Mouse (Mus musculus) heart, adult 18-20 months (tissue): ENCODE measurements at regions not wholly inside any gene's neighbourhood (a gene's known extent, or its start where the extent isn't known, plus 50 kb on each side); places are given as distances from the start of the nearest gene placed in this dataset.

Source experiments
- DNase-seq, 2 experiments: peaks; one replicate each; pipeline ENCODE4 v3.0.0; 2021 to 2022; ENCODE audit warnings: mixed read lengths in 1 of 2

DNA sequence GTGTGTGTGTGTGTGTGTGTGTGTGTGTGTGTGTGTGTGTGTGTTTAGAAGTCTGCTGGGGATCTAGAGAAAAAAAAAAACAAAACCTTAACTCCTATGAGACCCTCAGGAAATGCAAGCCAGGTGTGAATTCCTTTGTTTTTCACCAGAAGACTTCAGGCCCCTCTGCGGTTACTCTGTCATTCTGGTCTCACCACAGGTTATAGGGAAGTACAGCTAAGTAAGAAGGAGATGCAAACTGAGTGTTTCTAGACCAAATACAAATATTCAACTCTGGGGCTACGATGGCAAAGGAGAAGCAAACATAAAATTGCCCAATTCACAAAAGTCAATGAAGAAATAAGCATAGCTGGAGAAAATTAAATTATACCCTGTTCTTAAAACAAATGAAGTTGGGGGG is 54.9 kb upstream of the Basp1 start:
- no peak for DNase-seq

DNA sequence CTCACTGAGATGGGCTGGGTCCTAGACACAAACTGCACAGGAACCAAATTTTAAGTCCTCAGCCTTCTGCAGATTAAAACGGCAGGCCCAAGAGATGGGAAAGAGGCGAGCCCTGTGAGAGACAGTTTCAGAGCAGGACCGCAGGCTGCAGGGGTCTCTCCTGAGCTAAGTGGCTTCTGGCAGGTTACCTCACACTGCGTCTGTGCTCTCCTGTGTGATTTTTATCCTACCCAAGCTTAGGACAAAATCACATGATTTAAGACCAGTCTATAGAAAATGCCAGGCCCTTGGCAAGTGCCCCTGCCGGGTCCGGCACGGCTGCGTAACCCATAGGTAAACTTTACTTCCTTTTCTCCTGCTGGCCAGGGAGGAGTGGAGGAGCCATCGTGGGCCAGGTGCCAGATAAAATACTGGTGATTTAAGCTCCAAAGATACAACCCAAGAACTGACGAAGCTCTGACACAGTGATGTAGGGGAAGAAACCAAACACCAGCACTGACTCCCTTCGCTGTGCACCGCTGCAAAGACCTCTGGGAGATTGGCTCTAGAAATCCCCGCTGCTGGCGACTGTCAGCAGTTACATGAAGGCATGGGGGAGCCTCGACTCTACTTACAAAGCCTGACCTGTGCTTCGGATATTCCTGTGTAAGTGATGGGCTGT is 55.8 kb upstream of the Basp1 start:
- DNase-seq: no peak

GRCm38 (mm10) chr15:25471331-25471730 is 57.8 kb upstream of the Basp1 start:
- DNase-seq: no peak

GRCm38 (mm10) chr15:25473201-25473710 is 59.7 kb upstream of the Basp1 start:
- no peak for DNase-seq

DNA sequence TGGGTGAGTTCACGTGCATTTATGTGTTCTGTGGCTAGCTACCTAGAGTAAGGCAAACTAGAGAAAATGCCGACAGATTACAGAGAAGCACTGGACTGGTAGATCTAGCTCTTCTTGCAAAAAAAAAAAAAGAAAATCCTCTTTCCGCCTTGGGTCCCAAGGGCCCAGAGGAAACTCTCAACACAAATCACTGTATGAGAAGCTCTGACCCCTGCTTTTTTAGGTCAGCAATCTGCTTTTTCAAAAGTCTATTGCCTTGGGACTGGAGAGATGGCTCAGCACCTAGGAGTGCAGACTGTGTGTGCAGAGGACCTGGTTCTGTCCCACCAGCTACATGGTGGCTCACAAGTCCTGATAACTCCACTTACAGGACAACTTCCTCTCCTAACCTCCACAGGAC is 60.5 kb upstream of the Basp1 start:
- DNase-seq: peak; percentile 11 to 22

GRCm38 (mm10) chr15:25482586-25482985 is 69.0 kb upstream of the Basp1 start:
- peak; percentile 27 to 63 for DNase-seq

DNA sequence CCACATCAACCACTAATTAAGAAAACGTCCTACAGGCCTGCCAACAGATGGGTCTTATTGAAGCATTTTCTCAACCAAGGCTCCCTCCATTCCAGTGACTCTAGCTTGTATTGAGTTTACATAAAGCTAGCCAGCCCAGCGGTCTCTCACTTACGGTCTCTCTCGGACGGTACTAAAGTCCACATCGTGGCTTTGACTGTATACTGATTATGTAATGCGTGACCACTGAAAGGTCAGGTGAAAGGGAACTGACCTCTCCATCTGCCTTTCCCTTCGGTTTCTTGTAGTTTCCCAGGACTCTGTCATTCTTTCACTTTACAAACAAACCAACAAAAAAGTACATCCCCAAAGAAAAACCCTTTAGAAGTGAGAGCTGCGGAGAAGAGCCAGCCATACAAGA is 71.8 kb upstream of the Basp1 start:
- DNase-seq: peak; percentile 14 to 16

GRCm38 (mm10) chr15:25486158-25486557 is 72.6 kb upstream of the Basp1 start:
- DNase-seq: peak in 1 of 2 experiments; percentile 13

DNA sequence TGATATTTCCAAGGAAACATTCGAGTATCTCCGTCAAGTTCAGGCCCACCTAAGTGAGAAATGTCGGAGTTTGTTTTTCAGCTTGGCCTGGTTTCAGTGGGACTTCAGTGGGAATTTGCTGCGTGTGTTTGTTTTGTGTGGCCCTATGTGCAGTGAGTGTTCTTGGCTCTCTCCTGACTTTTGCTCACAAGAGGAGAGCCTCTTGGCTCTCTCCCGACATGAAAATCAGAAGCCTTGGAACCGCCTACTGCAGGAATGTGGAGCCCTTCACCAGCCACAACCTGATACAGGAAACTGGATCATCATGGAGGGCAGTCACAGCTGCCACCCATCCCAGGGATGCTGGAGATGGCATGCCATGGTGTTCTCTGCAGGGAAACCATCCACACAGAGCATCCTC is 76.2 kb upstream of the Basp1 start:
- DNase-seq: no peak

DNA sequence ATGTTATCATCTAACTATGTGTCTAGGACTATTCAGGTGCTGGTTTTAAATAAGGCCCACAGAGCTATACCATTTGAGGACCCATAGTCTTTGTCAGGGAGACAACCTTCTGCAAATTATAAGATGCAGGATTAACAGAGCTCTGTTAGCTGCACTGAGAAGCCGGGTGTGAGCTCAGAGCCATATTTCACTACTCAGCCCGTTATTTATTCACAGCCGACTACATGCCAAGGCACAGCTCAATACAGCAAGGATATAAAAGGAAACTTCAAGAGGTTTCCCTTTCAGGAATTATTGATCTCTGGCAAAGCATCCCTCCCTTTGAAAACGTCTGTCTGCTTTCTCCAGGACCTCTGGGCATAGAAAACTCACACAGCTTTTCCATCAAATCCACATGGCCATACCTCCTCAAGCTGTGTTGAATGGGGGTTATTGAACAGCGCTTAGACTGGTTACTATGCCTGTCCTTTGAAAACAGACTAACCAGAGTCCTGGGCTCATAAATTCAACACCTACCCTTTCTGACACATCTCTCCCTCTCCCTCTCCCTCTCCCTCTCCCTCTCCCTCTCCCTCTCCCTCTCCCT is 78.7 kb upstream of the Basp1 start:
- no peak for DNase-seq

GRCm38 (mm10) chr15:25494687-25495299 is 81.2 kb upstream of the Basp1 start:
- DNase-seq: no peak

DNA sequence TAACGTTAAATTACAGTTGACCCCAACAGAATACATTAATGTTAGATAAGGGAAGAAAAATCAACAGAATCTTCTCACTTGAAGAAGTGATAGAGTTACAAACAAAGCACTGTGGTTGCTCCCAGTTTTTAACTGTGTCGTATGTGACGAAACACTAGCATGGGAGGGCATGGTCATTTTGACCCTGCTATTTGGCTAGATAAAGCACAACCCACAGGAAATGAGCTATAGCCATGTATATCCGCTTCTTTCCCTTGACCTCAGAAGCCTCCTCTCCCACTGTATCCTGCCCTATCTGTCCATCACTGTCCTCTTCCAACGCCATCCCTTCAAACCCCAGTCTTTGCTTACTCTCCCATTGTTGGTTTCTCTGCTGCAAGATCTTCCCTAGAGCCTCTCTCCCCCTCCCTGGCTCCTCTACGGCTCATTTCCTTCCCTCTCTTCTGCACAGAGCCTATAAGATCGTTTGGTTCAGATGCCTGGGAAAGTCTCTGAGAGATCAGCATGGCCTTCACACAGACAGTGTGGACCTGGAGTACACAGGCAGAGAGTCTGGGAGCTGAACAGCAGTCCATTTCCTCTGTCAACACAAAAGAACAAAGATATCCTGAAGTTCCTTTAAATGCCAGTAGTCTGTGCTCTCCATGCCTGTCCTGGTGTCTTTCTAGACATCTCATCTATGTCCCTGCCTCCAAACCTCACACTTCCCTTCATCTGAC is 82.5 kb upstream of the Basp1 start:
- no peak for DNase-seq

- no peak for DNase-seq
Observed at GRCm38 (mm10) chr15:25497743-25498142, 84.2 kb upstream of the Basp1 start.

GRCm38 (mm10) chr15:25498422-25498821 is 84.9 kb upstream of the Basp1 start:
- DNase-seq: no peak

- DNase-seq: peak in 1 of 2 experiments; percentile 29
Observed at GRCm38 (mm10) chr15:25502513-25502912, 88.9 kb upstream of the Basp1 start.

GRCm38 (mm10) chr15:25503104-25503503 is 89.5 kb upstream of the Basp1 start:
- DNase-seq: no peak

GRCm38 (mm10) chr15:25509139-25509538 is 95.6 kb upstream of the Basp1 start:
- no peak for DNase-seq

GRCm38 (mm10) chr15:25509584-25509983 is 96.0 kb upstream of the Basp1 start:
- DNase-seq: no peak

DNA sequence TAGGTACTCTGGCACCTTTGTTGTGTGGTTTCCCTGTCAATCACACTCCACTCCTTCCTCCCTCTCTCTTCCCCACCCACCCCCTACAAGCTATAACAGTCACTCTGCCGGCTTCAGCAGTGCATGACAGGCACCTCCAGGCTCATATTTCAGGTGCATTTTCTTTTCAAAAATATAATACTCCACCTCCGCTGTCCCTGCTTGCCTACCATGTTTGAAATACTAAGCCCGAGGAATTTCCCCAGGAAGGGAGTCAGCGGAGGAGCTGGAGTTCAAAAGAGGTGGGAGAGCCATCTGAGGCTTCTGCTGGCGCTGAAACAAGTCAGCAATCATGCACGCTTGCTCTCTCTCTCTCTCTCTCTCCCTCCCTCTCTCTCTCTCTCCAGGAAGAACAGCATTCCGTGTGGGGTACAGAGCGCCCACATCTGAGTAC is 96.5 kb upstream of the Basp1 start:
- DNase-seq: no peak

DNA sequence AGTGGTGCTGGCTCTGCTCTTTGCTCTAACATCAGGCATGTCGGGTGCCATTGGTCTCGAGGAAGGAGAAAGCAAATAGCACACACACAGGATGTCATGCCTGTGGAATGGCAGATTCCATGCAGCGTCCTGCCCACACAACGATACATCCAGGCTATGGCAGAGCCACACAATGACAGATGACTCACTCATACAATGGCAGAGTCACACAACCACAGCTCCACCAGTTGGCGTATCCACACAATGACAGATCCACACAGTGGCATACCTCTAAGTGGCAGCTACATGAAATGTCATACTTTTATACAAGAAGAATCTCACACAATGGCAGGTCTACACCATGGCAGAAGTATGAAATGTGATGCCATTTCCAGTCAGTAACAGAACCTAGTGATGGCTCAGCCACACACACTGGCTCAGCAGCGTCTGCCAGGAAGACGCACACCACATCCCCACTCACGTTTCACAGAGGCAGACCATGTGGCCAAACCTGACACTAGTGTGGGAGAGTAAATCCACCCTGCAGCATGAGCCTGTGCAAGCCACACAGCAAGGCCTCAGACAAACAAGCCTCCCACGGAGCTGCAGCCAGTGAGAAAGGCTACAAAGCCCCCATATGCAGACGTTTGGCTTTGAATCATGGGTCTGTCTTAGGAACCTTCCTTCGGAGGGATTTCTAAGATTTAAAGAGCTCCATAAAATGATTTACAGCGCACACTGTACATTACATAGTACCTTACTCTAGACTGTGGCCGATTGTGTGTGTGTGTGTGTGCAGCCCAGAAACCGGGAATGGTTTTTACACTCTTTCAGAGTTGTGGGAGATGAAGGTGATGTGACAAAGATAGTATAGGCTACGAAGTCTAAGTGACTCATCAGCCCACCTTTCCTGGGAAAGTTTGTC is 104.0 kb upstream of the Myo10 start:
- no peak for DNase-seq

DNA sequence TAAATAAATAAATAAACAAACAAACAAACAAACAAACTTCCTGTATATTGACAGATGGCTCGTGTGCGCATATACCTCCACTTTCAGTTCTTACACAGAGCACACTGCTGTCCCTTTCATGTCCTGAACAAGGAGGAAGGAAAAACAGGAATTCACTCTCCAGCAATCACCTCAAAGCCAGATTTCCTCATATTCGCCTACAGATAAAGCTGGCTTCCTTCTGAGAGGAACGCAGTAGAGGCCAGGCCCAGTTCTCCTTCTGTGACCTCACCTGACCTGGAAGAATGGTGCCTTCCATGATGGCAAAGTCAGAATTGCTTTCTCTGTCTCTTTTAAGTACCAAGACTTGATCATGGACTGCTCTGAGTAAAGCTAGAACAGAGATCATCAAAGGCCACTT is 98.1 kb upstream of the Myo10 start:
- peak in 1 of 2 experiments; percentile 45 for DNase-seq

DNA sequence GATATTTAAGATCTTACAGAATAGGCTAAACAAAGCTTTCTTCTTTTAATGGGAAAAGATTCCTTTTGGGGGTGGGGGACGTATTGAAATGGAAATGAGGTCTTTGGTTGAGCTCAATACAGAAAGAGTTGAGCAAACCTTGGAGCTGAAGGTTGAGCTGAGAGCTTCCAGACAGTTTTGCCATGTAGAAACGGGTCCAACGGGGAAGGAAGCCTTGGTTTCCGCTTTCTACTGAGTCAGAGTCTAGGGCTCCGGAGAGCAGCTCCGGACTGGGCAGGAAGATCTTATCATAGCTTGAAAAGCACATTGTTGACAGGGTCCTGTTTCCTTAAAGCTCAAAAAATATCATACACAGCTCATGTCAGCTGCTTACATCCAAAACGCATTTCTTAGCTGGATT is 97.0 kb upstream of the Myo10 start:
- peak in 1 of 2 experiments; percentile 59 for DNase-seq
